Mouse (Mus musculus): ENCODE measurements at regions not wholly inside any gene's neighbourhood (a gene's known extent, or its start where the extent isn't known, plus 50 kb on each side); places are given as distances from the start of the nearest gene placed in this dataset.
"Not testable (repeated sequence)": the region's sequence is repeated elsewhere in the genome, so short reads cannot be mapped to it uniquely, and the experiment has no call there.

DNA sequence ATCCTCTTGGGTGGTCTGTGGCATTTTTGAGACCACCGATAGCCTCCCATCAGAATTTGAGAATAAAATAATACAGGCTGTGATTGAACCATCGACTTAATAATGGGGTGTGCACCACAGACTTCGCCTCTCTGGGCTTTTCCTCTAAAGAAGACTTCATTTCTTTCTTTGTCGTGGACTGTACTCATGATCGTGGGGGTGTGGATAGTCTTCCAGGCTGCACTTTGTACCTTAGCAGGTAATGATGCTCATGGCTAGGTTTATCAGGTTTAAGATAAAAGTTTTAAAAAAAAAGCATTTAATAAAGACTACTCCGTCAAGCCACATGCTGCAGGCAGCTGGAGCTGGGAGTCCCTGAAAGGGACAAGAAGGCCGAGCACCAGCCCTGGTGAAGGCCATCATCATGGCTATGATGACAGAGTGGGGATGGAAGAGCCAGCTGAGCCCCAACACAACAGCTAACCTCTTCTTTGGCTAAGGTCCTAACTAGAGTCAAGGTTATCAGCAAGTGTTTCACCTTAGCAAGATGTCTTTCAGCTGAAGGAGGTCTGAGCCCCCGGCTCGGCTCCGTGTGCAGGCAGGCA is 153.4 kb downstream of the Bcl2l11 start:
- peaks cover 11% of the 10 kb centered on the region for H3K4me1 ChIP-seq (ENCODE audit: control insufficient read depth, insufficient read depth, insufficient read length, low read length)
- H3K27ac ChIP-seq (replicated peaks; ENCODE audit: low read depth, low read length), result no peak overlapping the region
- H3K4me3 ChIP-seq (ENCODE audit: insufficient read depth, low read depth, low read length), result no peak overlapping the region

DNA sequence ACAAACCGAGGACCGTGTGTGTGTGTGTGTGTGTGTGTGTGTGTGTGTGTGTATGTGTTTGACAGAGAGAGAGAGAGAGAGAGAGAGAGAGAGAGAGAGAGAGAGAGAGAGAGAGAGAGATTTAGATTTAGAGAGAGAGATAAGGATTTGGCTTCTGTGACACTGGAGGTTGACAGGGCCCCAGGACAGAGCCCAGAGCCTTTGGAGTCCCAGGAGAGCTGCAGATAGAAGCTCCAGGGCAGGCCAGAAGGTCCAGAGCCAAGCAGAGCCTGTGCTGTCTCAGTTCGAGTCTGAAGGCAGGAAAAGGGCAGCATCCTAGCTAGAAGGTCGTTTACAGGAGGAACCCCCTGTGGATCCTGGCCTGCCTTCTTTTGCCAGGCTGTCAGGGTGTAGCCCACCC is 156.8 kb downstream of the Bcl2l11 start:
- Histone ChIP-seq H3K4me3 (ENCODE audit: insufficient read depth, low read depth, low read length) (no peak overlapping the region), H3K4me1 (ENCODE audit: control insufficient read depth, insufficient read depth, insufficient read length, low read length) (no peaks in the 10 kb centered on the region; the same call in 1 of the 2 replicates), H3K27ac (replicated peaks; ENCODE audit: low read depth, low read length) (no peak overlapping the region)

DNA sequence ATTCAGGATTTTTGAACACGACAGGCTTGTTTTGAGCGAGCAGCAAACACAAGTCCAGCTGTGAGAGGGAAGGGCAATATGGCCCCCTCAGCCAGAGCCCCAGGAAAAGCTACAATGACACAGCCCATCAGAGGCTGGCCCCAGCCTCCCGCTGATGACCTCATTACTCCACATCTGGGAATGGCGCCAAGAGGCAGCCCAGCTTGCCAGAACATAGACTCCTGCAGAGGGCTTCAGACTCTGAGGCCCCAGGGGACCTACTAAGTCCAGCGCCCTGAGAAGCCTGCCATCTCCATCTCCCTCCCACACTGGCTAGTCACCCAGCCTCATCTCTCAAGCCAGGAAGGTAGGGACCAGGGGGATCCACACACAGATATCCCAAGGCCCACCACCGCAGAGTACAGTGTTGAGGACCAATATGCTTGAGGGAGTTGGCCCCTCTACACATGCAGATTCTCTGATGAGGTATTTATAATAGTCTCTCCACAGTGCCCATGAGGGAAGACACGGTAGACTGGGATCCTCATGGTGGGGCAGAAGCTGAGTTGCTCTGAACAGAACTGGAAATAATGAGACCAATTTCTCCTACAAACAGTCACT is 159.1 kb downstream of the Bcl2l11 start:
- H3K4me1 ChIP-seq (ENCODE audit: control insufficient read depth, insufficient read depth, insufficient read length, low read length), result no peaks in the 10 kb centered on the region; the same call in 1 of the 2 replicates
- no peak overlapping the region for H3K27ac ChIP-seq (replicated peaks; ENCODE audit: low read depth, low read length)
- no peak overlapping the region for H3K4me3 ChIP-seq (ENCODE audit: insufficient read depth, low read depth, low read length)

DNA sequence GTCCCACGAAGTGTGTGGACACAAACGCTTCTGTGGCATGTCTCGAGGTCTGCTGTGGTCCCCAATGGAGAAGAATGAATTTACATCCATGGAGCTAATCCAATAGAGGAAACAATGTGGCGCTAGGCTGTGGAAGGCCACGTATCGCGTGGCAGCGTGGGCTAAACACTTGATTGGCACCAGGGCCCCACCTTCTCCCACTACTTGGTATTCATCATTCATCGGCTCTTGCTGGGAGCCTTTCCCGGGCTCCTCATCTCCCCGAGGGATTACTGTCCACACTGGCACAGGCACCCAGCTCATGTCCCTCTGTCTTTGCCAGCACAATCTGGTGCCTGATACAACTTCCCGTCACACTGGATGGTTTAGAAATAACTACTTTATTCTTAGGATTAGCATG is 159.6 kb downstream of the Bcl2l11 start:
- Histone ChIP-seq H3K27ac (replicated peaks; ENCODE audit: low read depth, low read length) (no peak overlapping the region), H3K4me3 (ENCODE audit: insufficient read depth, low read depth, low read length) (no peak overlapping the region), H3K4me1 (ENCODE audit: control insufficient read depth, insufficient read depth, insufficient read length, low read length) (no peaks in the 10 kb centered on the region; the same call in 1 of the 2 replicates)

DNA sequence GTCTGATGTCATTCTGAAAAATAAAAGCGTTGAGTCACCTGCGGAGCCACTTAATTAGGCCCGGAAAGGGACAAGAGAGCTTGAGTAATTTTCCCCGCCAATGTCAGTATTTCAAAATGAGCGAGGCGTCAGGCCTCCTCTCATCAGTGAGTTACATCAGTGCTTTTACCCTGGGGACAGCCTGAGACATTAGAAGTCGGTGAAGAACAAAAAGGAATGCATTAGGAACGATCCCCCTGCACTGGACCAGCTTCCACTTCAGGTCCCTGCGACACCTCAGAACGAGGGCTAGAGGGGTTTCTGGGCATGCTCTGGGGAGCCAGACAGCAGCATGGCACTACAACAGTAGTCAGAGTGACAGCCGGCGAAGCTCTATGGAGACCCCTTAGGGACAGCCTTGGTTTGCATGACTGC is 162.3 kb downstream of the Bcl2l11 start:
- H3K27ac ChIP-seq (replicated peaks; ENCODE audit: low read depth, low read length), result no peak overlapping the region

DNA sequence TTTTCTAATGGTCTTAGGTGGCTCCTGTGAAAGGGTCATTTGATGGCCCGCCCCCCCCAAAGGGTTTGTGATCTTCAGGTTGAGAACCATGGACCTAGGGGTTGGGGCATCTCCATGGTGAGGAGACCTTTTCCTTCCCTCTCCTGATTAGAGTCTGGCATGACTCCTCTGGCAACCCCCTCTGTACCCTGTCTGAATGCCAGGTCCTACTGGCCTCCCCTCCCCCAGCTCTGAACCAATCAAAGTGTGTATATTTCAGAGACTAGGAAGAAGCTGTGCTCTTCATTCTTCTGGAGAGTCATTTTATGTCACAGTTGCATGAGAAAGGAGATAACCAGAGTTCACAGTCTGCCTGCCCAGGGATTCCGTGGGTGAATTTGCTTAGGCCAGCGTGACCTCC is 164.8 kb downstream of the Bcl2l11 start:
- no peak overlapping the region for H3K27ac ChIP-seq (replicated peaks; ENCODE audit: low read depth, low read length)
- 0 out of 2 replicates have a peak, but pooled peaks cover 2% of the 10 kb centered on the region for H3K4me1 ChIP-seq (ENCODE audit: control insufficient read depth, insufficient read depth, insufficient read length, low read length)
- no peak overlapping the region for H3K4me3 ChIP-seq (ENCODE audit: insufficient read depth, low read depth, low read length)

More for the DNA sequence above, 162.3 kb downstream of the Bcl2l11 start:
- Histone ChIP-seq H3K4me3 (ENCODE audit: insufficient read depth, low read depth, low read length) (no peak overlapping the region), H3K4me1 (ENCODE audit: control insufficient read depth, insufficient read depth, insufficient read length, low read length) (no peaks in the 10 kb centered on the region; the same call in 1 of the 2 replicates)

DNA sequence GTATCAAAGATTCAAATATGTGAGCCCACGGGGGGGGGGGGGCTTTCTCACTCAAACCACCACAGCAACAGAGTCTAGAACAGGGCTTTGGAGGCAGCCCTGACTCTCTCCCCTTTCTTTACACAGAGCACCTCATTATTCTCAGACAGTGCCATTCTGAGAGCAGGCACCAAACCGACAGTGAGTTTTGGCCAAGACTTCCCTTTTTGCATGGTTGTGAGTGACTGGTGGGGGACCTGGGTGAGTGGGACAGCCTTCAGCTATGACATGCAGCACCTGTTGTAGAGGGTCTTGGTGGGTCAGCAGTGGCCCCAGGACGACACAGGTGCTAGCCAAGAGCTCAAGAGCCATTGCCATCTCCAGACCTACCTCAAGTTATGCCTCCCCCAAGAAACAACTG is 168.8 kb downstream of the Bcl2l11 start:
- Histone ChIP-seq H3K27ac (replicated peaks; ENCODE audit: low read depth, low read length) (no peak overlapping the region), H3K4me1 (ENCODE audit: control insufficient read depth, insufficient read depth, insufficient read length, low read length) (0 out of 2 replicates have a peak, but pooled peaks cover 2% of the 10 kb centered on the region), H3K4me3 (ENCODE audit: insufficient read depth, low read depth, low read length) (no peak overlapping the region)

DNA sequence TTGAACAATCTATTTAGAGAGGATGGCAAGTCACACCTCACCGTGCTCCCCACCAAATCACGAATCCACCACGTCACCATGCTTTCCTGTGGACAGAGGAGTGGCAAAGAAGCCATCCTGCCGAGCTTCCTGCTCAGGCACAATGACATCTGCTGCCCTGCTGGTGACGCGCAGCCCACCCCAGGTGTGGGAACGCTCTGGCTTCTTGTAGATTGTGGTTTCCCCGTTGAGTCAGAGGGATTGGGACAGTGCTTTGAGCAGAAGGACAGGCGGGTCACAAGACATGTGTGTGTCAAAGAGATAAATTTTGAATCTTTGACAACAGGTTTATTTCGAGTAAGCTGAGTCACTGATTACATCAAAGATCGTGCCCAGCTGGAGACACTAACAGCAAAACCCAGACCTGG is 169.2 kb downstream of the Bcl2l11 start:
- Histone ChIP-seq H3K4me3 (ENCODE audit: insufficient read depth, low read depth, low read length) (no peak overlapping the region), H3K27ac (replicated peaks; ENCODE audit: low read depth, low read length) (no peak overlapping the region)

DNA sequence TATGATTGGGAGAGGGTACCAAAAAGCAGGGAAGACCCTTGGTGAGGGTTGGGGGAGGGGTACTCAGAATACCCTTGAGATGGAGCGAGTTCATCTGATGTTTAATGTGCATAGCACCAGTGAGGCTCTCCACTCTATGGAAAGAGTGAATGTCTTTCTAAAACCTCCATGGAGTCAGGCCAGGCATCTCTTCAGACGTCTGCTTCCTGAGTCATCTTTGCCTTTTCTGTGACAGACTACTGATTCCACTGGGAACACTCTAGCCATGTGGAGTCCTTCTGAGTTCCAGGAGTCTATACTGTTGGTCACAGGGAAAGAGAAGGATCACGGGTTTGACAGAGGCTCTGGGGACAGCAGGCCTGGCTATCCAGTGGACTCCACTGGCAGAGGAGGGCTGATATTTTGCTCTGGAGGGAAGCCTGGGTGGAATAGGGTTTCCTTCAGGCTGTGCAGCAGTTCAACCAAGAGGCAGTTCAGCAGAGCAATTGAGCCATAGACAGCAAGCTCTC is 169.9 kb downstream of the Bcl2l11 start:
- Histone ChIP-seq H3K4me1 (ENCODE audit: control insufficient read depth, insufficient read depth, insufficient read length, low read length) (0 out of 2 replicates have a peak, but pooled peaks cover 2% of the 10 kb centered on the region), H3K4me3 (ENCODE audit: insufficient read depth, low read depth, low read length) (no peak overlapping the region), H3K27ac (replicated peaks; ENCODE audit: low read depth, low read length) (no peak overlapping the region)

More for the DNA sequence above, 169.2 kb downstream of the Bcl2l11 start:
- 0 out of 2 replicates have a peak, but pooled peaks cover 2% of the 10 kb centered on the region for H3K4me1 ChIP-seq (ENCODE audit: control insufficient read depth, insufficient read depth, insufficient read length, low read length)

DNA sequence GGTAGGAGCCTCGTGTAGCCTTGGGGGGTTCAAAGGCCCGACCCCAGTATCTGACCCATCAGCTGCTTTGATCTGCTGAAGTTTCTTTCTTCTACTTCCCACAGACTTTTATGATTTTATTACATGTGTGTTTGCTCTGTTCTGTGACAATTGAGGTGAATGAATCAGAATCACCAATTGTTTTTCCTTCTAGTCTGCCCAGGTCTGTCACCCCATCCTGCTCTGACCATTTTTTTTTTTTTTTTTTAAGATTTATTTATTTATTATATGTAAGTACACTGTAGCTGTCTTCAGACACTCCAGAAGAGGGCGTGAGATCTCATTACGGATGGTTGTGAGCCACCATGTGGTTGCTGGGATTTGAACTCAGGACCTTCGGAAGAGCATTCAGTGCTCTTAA is 170.6 kb downstream of the Bcl2l11 start:
- not testable (repeated sequence) for H3K27ac ChIP-seq (replicated peaks; ENCODE audit: low read depth, low read length); H3K4me1 ChIP-seq (ENCODE audit: control insufficient read depth, insufficient read depth, insufficient read length, low read length); H3K4me3 ChIP-seq (ENCODE audit: insufficient read depth, low read depth, low read length)

DNA sequence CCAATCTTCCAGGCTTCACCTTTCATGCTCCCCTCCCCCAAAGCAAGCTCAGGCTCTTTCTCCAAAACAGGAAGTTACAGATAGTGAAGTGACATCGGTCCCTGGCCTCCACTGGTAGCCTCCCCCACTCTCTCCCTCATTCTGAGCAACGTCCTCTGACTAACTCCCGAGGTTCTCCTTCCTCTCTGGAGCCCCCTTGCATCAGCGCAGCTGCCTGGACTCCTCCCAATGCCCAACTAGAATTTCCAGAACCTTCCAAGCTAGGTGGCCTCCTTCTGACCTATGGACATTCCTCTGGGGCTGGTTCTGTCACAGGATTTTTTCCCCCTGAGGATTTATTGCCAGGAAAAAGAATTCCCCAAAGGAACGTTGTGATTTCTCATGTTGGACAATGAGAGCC is 171.1 kb downstream of the Bcl2l11 start:
- H3K4me3 ChIP-seq (ENCODE audit: insufficient read depth, low read depth, low read length), result no peak overlapping the region
- H3K4me1 ChIP-seq (ENCODE audit: control insufficient read depth, insufficient read depth, insufficient read length, low read length), result 0 out of 2 replicates have a peak, but pooled peaks cover 2% of the 10 kb centered on the region
- H3K27ac ChIP-seq (replicated peaks; ENCODE audit: low read depth, low read length), result no peak overlapping the region

DNA sequence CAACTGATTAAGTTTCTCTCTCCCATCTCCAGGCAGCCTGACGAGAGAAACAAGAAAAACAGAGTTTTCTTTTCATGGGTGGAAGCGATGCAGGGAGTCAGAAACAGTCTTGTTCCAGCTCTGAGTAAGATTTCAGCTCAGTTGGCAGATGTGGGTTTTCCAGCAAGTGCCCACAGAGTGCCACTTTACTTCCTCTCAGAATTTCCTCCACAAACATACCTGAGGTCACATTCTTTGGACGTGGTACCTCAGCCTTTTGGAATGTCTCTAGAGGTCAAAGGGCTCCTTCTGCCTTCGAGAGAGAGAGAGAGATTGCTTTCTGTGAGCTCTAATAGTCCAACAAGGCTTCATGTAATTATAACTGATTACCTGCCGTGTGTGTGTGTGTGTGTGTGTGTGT is 172.0 kb downstream of the Bcl2l11 start:
- no peak overlapping the region for H3K27ac ChIP-seq (replicated peaks; ENCODE audit: low read depth, low read length)
- 0 out of 2 replicates have a peak, but pooled peaks cover 2% of the 10 kb centered on the region for H3K4me1 ChIP-seq (ENCODE audit: control insufficient read depth, insufficient read depth, insufficient read length, low read length)
- H3K4me3 ChIP-seq (ENCODE audit: insufficient read depth, low read depth, low read length), result no peak overlapping the region

DNA sequence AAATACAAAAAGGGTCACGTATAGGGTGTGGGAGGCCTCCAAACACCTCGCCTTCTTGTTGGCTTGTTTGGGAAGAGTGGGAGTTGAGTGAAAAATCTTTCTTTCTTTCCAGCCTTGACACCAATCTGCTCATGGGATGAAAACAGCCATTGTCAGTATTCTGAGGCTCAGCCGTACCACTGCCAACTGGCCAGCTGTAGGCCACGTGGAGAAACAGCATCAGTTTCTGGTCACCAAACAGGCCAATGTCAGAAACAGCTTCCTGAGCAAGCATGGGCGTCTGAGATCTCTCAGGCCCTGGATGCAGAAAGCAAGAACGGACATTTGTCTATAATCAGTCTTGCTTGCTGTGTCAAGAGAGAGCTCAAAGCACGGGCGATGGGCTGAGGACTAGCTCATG is 173.2 kb downstream of the Bcl2l11 start:
- Histone ChIP-seq H3K4me3 (ENCODE audit: insufficient read depth, low read depth, low read length) (no peak overlapping the region), H3K27ac (replicated peaks; ENCODE audit: low read depth, low read length) (no peak overlapping the region), H3K4me1 (ENCODE audit: control insufficient read depth, insufficient read depth, insufficient read length, low read length) (0 out of 2 replicates have a peak, but pooled peaks cover 2% of the 10 kb centered on the region)

DNA sequence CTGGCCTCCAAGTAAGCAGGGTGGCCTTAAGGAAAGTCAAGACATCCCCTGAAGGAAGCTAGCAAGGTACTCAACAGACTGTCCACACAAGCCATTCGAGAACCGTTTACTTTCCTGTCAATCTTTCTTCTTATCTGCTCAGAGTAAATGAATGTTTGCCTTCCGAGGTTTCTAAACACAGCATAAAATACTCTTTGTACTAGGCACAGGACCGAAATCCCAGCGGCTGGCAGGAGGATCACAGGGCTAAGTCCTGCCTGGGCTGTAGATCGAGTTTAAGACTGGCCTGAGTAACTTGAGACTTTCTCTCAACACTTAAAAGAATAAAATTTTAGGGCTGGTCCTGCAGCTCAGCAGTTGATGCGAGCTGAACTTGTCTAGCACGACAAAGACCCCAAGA is 175.9 kb downstream of the Bcl2l11 start:
- Histone ChIP-seq H3K4me1 (ENCODE audit: control insufficient read depth, insufficient read depth, insufficient read length, low read length) (no peaks in the 10 kb centered on the region), H3K27ac (replicated peaks; ENCODE audit: low read depth, low read length) (no peak overlapping the region)

DNA sequence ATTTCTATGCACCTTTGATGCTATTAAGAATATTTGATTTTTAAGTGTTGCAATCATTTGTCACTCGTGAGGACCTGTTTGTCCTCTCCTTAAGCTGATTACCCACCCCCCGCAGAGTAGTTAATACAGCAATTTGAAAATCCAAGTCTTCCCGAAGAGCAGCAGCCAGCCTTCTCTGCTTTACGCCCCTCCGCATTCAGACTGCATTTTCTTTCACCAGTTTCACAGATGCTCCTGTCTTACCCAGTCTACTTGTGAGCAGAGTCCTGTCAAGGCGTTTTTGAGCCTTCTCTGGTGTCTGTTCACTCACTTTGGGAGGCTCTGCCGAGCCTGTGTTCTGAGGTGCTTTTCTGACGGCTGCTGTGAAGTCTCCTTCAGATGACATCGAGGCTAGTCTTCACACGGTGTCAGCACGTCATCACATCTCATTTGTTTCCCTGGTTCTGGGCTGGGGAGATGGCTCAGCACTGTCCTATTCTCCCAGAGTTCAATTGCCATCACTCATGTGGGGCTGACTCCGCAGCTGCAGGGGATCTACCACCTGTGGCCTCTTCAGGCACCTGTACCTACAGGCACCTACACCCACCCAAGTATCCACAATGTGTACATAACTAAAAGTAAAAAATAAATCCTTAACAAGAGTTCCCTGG is 178.3 kb downstream of the Bcl2l11 start:
- H3K4me3 ChIP-seq (ENCODE audit: insufficient read depth, low read depth, low read length), result no peak overlapping the region
- no peaks in the 10 kb centered on the region for H3K4me1 ChIP-seq (ENCODE audit: control insufficient read depth, insufficient read depth, insufficient read length, low read length)
- H3K27ac ChIP-seq (replicated peaks; ENCODE audit: low read depth, low read length), result no peak overlapping the region

More for the DNA sequence above, 175.9 kb downstream of the Bcl2l11 start:
- no peak overlapping the region for H3K4me3 ChIP-seq (ENCODE audit: insufficient read depth, low read depth, low read length)

Data from brown adipose tissue, adult 24 weeks (tissue).